Mouse (Mus musculus) G1E (cell line): ENCODE data around the gene Olfr875.

Experiments
- CTCF ChIP-seq: IDR thresholded peaks from 2 replicates; pipeline ENCODE4 v1.5.1; 2012; ENCODE audit warnings: low read depth, low read length, inconsistent platforms, mixed read lengths
- GATA1 ChIP-seq: IDR thresholded peaks from 2 replicates; pipeline ENCODE4 v1.6.1; 2012; ENCODE audit warnings: borderline replicate concordance, low read length, inconsistent platforms, mixed read lengths
- POLR2AphosphoS5 ChIP-seq: IDR thresholded peaks from 2 replicates; pipeline ENCODE4 v1.6.1; 2012; ENCODE audit warnings: low read depth, low read length, inconsistent platforms; ENCODE audit not compliant: insufficient replicate concordance

DNA sequence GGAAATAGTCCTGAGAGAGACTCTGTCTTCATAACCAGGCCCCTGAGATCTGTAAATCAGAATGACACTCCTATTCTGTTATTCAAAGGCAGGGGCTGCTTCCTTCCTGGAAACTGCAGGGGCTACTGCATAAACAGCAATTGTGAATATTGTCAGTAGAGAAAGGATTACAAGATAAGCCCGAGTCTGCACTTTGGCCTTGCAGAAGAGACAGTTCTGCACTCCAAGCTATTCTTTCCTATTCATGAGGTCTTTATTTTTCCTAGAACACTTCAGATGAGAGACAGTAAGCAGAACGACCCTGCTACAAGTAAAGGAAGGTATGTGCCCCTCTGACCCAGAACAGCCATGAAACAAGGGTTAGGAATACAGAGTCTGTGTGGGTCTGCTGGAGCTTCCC, at the start of gene Olfr875:
- TF ChIP-seq POLR2AphosphoS5 (no peak), CTCF (no peak), GATA1 (no peak)
